Mouse (Mus musculus): ENCODE data around the gene Olfr1410. TPM values are rescaled to one million over a fixed set of nuclear protein-coding genes. Genes with fewer than 3 reads are reported as not detected.

The Olfr1410 gene
- polyA plus RNA-seq, 1 experiment = not detected

DNA sequence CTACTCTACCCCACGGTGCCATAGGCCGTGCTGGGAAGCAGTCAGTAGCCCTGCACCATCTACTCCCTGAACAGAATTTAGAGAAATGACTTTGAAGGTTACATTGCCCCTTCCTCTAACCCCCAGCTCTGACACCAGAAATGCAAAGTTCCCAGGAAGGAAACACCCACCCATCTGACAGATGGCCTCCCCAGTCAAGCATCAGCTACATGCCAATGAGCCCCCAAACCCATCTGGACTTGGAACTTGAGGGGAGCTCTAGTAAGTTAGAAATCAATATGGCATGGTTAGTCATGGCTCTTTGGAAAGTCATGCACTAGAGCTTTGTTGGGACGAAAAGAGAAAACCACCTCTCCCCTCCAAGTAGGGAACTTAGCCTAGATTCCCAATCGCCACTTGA lies 33.2 kb downstream of the Olfr1410 start:
- 90% methylated on average over 4 of the region's 4 CpGs for WGBS
- TF ChIP-seq POLR2A (IDR thresholded peaks at IDR 0.05; ENCODE audit: low read depth, low read length) (no peak), CTCF (conservative IDR thresholded peaks at IDR 0.05; ENCODE audit: insufficient read depth, insufficient read length, low read depth, low read length) (no peak)
- Histone ChIP-seq H3K27me3 (replicated peaks; ENCODE audit: control insufficient read depth, insufficient read depth, low read length) (no peaks in the 10 kb centered on the region), H3K27ac (ENCODE audit: insufficient read depth, low read depth, low read length) (no peak overlapping the region), H3K36me3 (ENCODE audit: control insufficient read depth, insufficient read depth, low read length) (no peaks in the 10 kb centered on the region), H3K4me1 (ENCODE audit: control insufficient read depth, insufficient read depth, low read length) (peaks cover 9% of the 10 kb centered on the region; the same call in 1 of the 2 replicates), H3K4me3 (ENCODE audit: insufficient read depth, low read depth, low read length) (no peak overlapping the region)
- DNase-seq = no peak

DNA sequence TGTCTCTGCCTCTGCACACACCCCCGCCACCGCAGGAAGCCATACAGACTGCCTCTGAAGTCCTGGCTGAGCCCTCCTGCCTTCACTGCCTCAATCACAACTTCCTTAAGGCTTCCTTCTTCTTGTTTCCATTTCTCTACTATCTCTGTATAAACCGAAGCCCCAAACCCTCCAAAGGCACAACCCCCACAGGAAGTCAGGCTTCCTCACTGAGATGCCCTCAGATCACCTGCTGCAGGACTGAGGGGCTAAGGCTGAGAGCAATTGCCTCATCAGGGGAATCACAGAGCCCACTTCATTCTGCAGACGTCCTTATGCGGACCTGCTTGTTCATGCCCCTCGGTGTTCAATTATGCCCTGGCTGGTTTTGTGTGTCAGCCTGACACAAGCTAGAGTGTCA lies 34.8 kb downstream of the Olfr1410 start:
- H3K4me3 ChIP-seq (ENCODE audit: insufficient read depth, low read depth, low read length) = no peak overlapping the region
- no peak for TF ChIP-seq CTCF (conservative IDR thresholded peaks at IDR 0.05; ENCODE audit: insufficient read depth, insufficient read length, low read depth, low read length)
- TF ChIP-seq POLR2A (IDR thresholded peaks at IDR 0.05; ENCODE audit: low read depth, low read length) = no peak
- DNase-seq = no peak
- H3K36me3 ChIP-seq (ENCODE audit: control insufficient read depth, insufficient read depth, low read length) = no peaks in the 10 kb centered on the region
- H3K4me1 ChIP-seq (ENCODE audit: control insufficient read depth, insufficient read depth, low read length) = peaks cover 9% of the 10 kb centered on the region; the same call in 1 of the 2 replicates
- no peak overlapping the region for H3K27ac ChIP-seq (ENCODE audit: insufficient read depth, low read depth, low read length)
- no peaks in the 10 kb centered on the region for H3K27me3 ChIP-seq (replicated peaks; ENCODE audit: control insufficient read depth, insufficient read depth, low read length)
- WGBS = 79% methylated on average over 6 of the region's 6 CpGs

DNA sequence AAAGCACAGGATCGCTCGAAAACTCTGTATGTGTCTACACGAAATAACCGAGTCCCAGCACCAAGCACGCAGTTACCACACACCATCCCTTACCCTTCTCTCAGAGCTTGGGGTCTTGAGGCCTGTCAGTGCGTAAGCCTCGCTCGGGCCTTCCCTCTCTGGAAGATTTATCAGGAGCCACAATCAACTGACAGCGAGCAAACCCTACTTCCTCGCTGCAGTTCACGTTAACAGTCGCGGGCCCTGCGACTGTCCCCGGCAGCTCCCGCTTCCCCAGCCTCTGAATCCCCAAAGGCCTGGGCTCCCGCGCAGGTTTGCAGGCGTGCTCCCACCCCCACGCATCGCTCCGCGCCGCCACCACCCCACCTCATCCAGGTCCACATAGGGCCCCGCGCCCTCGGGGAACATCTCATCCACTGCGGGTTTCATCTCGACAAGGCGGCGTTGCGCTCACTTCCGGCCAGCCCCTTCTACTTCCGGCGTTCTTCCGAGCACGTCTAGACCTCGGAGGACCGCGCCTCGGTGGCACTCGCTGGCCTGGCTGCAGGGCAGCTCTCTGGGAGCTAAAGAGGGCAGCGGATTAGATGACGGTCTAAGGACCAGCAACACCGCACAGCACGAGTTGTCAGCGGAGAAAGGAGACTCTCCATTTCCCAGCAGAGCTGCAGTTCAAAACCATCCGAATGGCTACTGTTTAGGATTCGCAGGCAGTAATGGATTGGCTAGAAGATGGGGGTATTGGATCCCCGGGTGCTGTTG lies 36.1 kb downstream of the Olfr1410 start, which contains the start of gene Cops9:
Gene Cops9 (minus strand): TSS at position 472 of the 759 bp plus-strand sequence.
- 2% methylated on average over 50 of the region's 50 CpGs for WGBS
- Histone ChIP-seq H3K4me1 (ENCODE audit: control insufficient read depth, insufficient read depth, low read length) (peaks cover 9% of the 10 kb centered on the region; the same call in 1 of the 2 replicates), H3K36me3 (ENCODE audit: control insufficient read depth, insufficient read depth, low read length) (no peaks in the 10 kb centered on the region), H3K27ac (ENCODE audit: insufficient read depth, low read depth, low read length) (no peak within 1 kb of the TSS), H3K4me3 (ENCODE audit: insufficient read depth, low read depth, low read length) (peak within 1 kb of the TSS; percentile 95), H3K27me3 (replicated peaks; ENCODE audit: control insufficient read depth, insufficient read depth, low read length) (no peaks in the 10 kb centered on the region)
- DNase-seq = peak; percentile 92
- TF ChIP-seq POLR2A (IDR thresholded peaks at IDR 0.05; ENCODE audit: low read depth, low read length) = peak; percentile 65
- no peak for TF ChIP-seq CTCF (conservative IDR thresholded peaks at IDR 0.05; ENCODE audit: insufficient read depth, insufficient read length, low read depth, low read length)

DNA sequence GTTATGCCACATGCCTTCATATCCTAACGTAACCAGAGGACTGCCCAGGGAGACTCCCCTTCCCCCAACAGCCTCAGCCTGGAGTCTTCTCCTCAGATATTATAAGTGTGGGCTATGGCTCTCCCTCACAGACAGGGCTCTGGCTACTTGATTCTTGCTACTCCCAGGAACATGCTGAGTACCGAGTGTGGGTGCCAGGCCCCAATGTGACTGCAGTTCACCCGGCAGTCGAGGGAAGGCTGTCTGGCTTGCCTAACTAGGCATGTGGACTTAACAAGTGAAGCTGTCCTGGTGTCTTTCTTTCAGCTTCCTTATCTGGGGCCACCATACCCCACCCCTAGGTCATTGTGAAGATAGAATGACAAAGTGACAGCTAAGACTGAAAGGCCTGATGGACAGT lies 38.1 kb downstream of the Olfr1410 start:
- Histone ChIP-seq H3K4me1 (ENCODE audit: control insufficient read depth, insufficient read depth, low read length) (peaks cover 9% of the 10 kb centered on the region; the same call in 1 of the 2 replicates), H3K4me3 (ENCODE audit: insufficient read depth, low read depth, low read length) (no peak overlapping the region), H3K36me3 (ENCODE audit: control insufficient read depth, insufficient read depth, low read length) (no peaks in the 10 kb centered on the region), H3K27ac (ENCODE audit: insufficient read depth, low read depth, low read length) (no peak overlapping the region), H3K27me3 (replicated peaks; ENCODE audit: control insufficient read depth, insufficient read depth, low read length) (no peaks in the 10 kb centered on the region)
- WGBS = 86% methylated on average over 4 of the region's 4 CpGs
- no peak for DNase-seq
- TF ChIP-seq POLR2A (IDR thresholded peaks at IDR 0.05; ENCODE audit: low read depth, low read length) (no peak), CTCF (conservative IDR thresholded peaks at IDR 0.05; ENCODE audit: insufficient read depth, insufficient read length, low read depth, low read length) (no peak)

DNA sequence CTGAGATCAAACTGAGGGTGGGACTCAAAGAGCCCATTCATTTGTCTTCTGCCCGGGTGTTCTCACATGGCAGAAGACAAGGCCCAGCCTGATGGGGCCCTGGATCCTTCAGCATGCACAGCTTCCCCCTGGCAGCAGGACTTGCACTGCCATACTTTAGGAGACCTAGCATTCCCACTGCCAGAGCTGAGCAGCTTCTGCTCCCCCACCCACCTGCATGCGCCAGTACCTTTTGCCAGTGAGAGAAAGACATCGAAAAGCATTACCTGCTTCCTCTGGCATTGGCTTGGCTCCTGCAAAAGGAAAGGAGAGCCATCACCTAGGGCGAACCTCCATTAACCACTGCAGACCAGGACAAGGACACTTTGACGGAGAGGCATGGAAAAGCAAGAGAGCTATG lies 39.3 kb downstream of the Olfr1410 start:
- 88% methylated on average over 5 of the region's 5 CpGs for WGBS
- no peak overlapping the region for H3K4me3 ChIP-seq (ENCODE audit: insufficient read depth, low read depth, low read length)

DNA sequence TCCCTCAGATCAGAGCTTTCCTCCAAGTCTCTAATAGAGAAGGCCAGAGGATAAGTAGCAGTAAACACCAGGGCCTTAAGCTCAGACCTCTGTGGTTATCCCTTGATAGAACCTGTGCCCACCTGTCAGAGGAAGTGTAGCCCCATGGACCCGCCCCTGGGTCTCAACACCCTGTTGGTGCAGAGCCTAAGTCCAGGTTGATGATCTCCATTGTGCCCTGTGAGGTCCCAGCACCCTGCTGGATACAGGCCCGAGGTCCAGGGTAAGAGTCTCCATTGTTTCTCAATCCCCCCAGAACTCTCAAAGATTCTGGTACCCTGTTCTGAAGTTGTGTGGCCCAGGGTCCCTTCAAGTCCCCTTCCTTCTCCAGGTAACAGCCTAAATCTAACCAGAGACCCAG lies 40.5 kb downstream of the Olfr1410 start:
- Histone ChIP-seq H3K27me3 (replicated peaks; ENCODE audit: control insufficient read depth, insufficient read depth, low read length) (no peaks in the 10 kb centered on the region), H3K36me3 (ENCODE audit: control insufficient read depth, insufficient read depth, low read length) (no peaks in the 10 kb centered on the region)

More for the DNA sequence above, 39.3 kb downstream of the Olfr1410 start:
- Histone ChIP-seq H3K27me3 (replicated peaks; ENCODE audit: control insufficient read depth, insufficient read depth, low read length) (no peaks in the 10 kb centered on the region), H3K27ac (ENCODE audit: insufficient read depth, low read depth, low read length) (no peak overlapping the region), H3K4me1 (ENCODE audit: control insufficient read depth, insufficient read depth, low read length) (peaks cover 9% of the 10 kb centered on the region; the same call in 1 of the 2 replicates), H3K36me3 (ENCODE audit: control insufficient read depth, insufficient read depth, low read length) (no peaks in the 10 kb centered on the region)
- TF ChIP-seq POLR2A (IDR thresholded peaks at IDR 0.05; ENCODE audit: low read depth, low read length) (no peak), CTCF (conservative IDR thresholded peaks at IDR 0.05; ENCODE audit: insufficient read depth, insufficient read length, low read depth, low read length) (no peak)
- no peak for DNase-seq

DNA sequence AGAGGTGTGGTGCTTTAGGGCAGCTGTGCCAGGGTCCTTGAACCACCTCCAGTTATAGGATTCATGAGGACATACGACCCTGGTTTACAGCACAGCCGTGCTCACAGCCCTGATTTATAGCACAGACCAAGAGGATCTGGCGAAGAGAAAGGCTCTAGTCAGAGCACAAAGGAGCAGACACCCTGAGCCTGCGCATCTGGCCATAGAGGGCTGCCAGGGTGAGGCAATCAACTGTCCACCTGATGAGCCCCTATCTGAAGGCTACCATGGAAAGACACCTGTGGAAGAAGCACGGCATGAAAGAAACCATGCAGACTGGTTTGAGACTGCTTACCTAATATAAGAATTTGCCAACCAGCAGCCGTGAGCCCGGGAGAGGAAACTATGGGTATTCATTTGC lies 41.0 kb downstream of the Olfr1410 start:
- Histone ChIP-seq H3K36me3 (ENCODE audit: control insufficient read depth, insufficient read depth, low read length) (no peaks in the 10 kb centered on the region), H3K27ac (ENCODE audit: insufficient read depth, low read depth, low read length) (no peak overlapping the region), H3K4me1 (ENCODE audit: control insufficient read depth, insufficient read depth, low read length) (peaks cover 4% of the 10 kb centered on the region; the same call in 1 of the 2 replicates), H3K27me3 (replicated peaks; ENCODE audit: control insufficient read depth, insufficient read depth, low read length) (no peaks in the 10 kb centered on the region), H3K4me3 (ENCODE audit: insufficient read depth, low read depth, low read length) (no peak overlapping the region)
- DNase-seq = no peak
- no peak for TF ChIP-seq POLR2A (IDR thresholded peaks at IDR 0.05; ENCODE audit: low read depth, low read length)
- no peak for TF ChIP-seq CTCF (conservative IDR thresholded peaks at IDR 0.05; ENCODE audit: insufficient read depth, insufficient read length, low read depth, low read length)
- WGBS = 66% methylated on average over 7 of the region's 7 CpGs

More for the DNA sequence above, 40.5 kb downstream of the Olfr1410 start:
- DNase-seq = no peak
- WGBS = 60% methylated on average over 2 of the region's 2 CpGs
- no peak overlapping the region for H3K4me3 ChIP-seq (ENCODE audit: insufficient read depth, low read depth, low read length)
- no peak overlapping the region for H3K27ac ChIP-seq (ENCODE audit: insufficient read depth, low read depth, low read length)
- TF ChIP-seq POLR2A (IDR thresholded peaks at IDR 0.05; ENCODE audit: low read depth, low read length) = no peak
- no peak for TF ChIP-seq CTCF (conservative IDR thresholded peaks at IDR 0.05; ENCODE audit: insufficient read depth, insufficient read length, low read depth, low read length)
- peaks cover 4% of the 10 kb centered on the region; the same call in 1 of the 2 replicates for H3K4me1 ChIP-seq (ENCODE audit: control insufficient read depth, insufficient read depth, low read length)

Data from kidney, adult 2 months (tissue).